Mouse (Mus musculus) lung, embryonic 15.5 days (tissue): ENCODE measurements at regions not wholly inside any gene's neighbourhood (a gene's known extent, or its start where the extent isn't known, plus 50 kb on each side); places are given as distances from the start of the nearest gene placed in this dataset.
"Not testable (repeated sequence)": the region's sequence is repeated elsewhere in the genome, so short reads cannot be mapped to it uniquely, and the experiment has no call there.

Experiments used
- ATAC-seq: fragments of 200-750 bp; cut with Nextera tagmentation; 2 replicates; pipeline ENCODE4 v1.8.0; 2017; ENCODE audit warnings: moderate number of reproducible peaks, borderline replicate concordance; ENCODE audit not compliant: low FRiP score, low TSS enrichment; ENCODE audit errors: extremely low read depth
- H3K27ac ChIP-seq: fragments of 300-500 bp; sonication (generic); 2 replicates; pipeline ENCODE4 v1.5.1; 2015; ENCODE audit warnings: moderate library complexity, mild to moderate bottlenecking, inconsistent platforms
- H3K27me3 ChIP-seq: fragments of 300-500 bp; sonication (generic); 2 replicates; pipeline ENCODE4 v1.6.1; 2015; ENCODE audit warnings: inconsistent platforms
- H3K36me3 ChIP-seq: fragments of 300-500 bp; sonication (generic); 2 replicates; pipeline ENCODE4 v1.6.1; 2015; ENCODE audit warnings: inconsistent platforms
- H3K4me1 ChIP-seq: fragments of 300-500 bp; sonication (generic); 2 replicates; pipeline ENCODE4 v1.6.1; 2015; ENCODE audit warnings: inconsistent platforms
- H3K4me2 ChIP-seq: fragments of 300-500 bp; sonication (generic); 2 replicates; pipeline ENCODE4 v1.6.1; 2015; ENCODE audit warnings: inconsistent platforms, mild to moderate bottlenecking, moderate library complexity
- H3K4me3 ChIP-seq: fragments of 300-500 bp; sonication (generic); 2 replicates; pipeline ENCODE4 v1.5.1; 2015; ENCODE audit warnings: mild to moderate bottlenecking, inconsistent platforms
- H3K9ac ChIP-seq: fragments of 300-500 bp; sonication (generic); 2 replicates; pipeline ENCODE4 v1.6.1; 2015; ENCODE audit warnings: inconsistent platforms
- H3K9me3 ChIP-seq: fragments of 300-500 bp; sonication (generic); 2 replicates; pipeline ENCODE4 v1.6.1; 2016; ENCODE audit warnings: inconsistent platforms
- WGBS: fragments of 180-500 bp; shearing (Covaris S2); methylation state at CpG from one replicate; pipeline ENCODE4 v1.1.7; 2015; 5-methylcytosine and 5-hydroxymethylcytosine counted together

- no peaks in the 10 kb centered on the region for H3K9me3 ChIP-seq
- no peaks in the 10 kb centered on the region for H3K27me3 ChIP-seq
- WGBS, result 38% methylated on average over 8 of the region's 8 CpGs
- ATAC-seq, result peak; percentile 73; the same call in 1 of the 2 replicates
- H3K9ac ChIP-seq, result no peak overlapping the region
- no peak overlapping the region for H3K4me3 ChIP-seq
- peaks cover 12% of the 10 kb centered on the region; the same call in 1 of the 2 replicates for H3K4me1 ChIP-seq
- no peak overlapping the region for H3K4me2 ChIP-seq
- no peak overlapping the region for H3K27ac ChIP-seq
- no peaks in the 10 kb centered on the region for H3K36me3 ChIP-seq
These were observed 188.5 kb downstream of the Utp18 start for GRCm38 (mm10) chr11:93696982-93697541.

- 62% methylated on average over 12 of the region's 12 CpGs for WGBS
- no peaks in the 10 kb centered on the region for H3K27me3 ChIP-seq
- H3K36me3 ChIP-seq, result no peaks in the 10 kb centered on the region
- H3K4me2 ChIP-seq, result no peak overlapping the region
- no peak overlapping the region for H3K4me3 ChIP-seq
- no peaks in the 10 kb centered on the region for H3K9me3 ChIP-seq
- H3K4me1 ChIP-seq, result peaks cover 12% of the 10 kb centered on the region; the same call in 1 of the 2 replicates
- H3K27ac ChIP-seq, result no peak overlapping the region
- no peak overlapping the region for H3K9ac ChIP-seq
- ATAC-seq, result no peak
These were observed 189.3 kb downstream of the Utp18 start for GRCm38 (mm10) chr11:93696096-93696890.

- Histone ChIP-seq H3K4me1 (no peaks in the 10 kb centered on the region), H3K9me3 (no peaks in the 10 kb centered on the region), H3K4me3 (no peak overlapping the region), H3K4me2 (no peak overlapping the region), H3K36me3 (no peaks in the 10 kb centered on the region), H3K27ac (no peak overlapping the region), H3K27me3 (no peaks in the 10 kb centered on the region), H3K9ac (no peak overlapping the region)
- 67% methylated on average over 5 of the region's 5 CpGs for WGBS
- ATAC-seq, result no peak
These were observed 201.9 kb downstream of the Utp18 start for GRCm38 (mm10) chr11:93683691-93684090.

- H3K4me1 ChIP-seq, result no peaks in the 10 kb centered on the region
- H3K27me3 ChIP-seq, result no peaks in the 10 kb centered on the region
- no peaks in the 10 kb centered on the region for H3K9me3 ChIP-seq
- H3K4me2 ChIP-seq, result no peak overlapping the region
- WGBS, result 76% methylated on average over 5 of the region's 5 CpGs
- H3K27ac ChIP-seq, result no peak overlapping the region
- no peak overlapping the region for H3K9ac ChIP-seq
- no peak for ATAC-seq
- H3K36me3 ChIP-seq, result no peaks in the 10 kb centered on the region
- H3K4me3 ChIP-seq, result no peak overlapping the region
These were observed 209.3 kb downstream of the Utp18 start for GRCm38 (mm10) chr11:93676299-93676698.

- 60% methylated on average over 3 of the region's 3 CpGs for WGBS
- no peaks in the 10 kb centered on the region for H3K9me3 ChIP-seq
- no peaks in the 10 kb centered on the region for H3K27me3 ChIP-seq
- H3K27ac ChIP-seq, result no peak overlapping the region
- H3K4me1 ChIP-seq, result no peaks in the 10 kb centered on the region
- H3K9ac ChIP-seq, result no peak overlapping the region
- no peak overlapping the region for H3K4me2 ChIP-seq
- no peaks in the 10 kb centered on the region for H3K36me3 ChIP-seq
- ATAC-seq, result no peak
- no peak overlapping the region for H3K4me3 ChIP-seq
These were observed 213.5 kb downstream of the Utp18 start for GRCm38 (mm10) chr11:93672025-93672424.

- no peak overlapping the region for H3K9ac ChIP-seq
- no peak overlapping the region for H3K27ac ChIP-seq
- H3K4me3 ChIP-seq, result no peak overlapping the region
- WGBS, result 52% methylated on average over 2 of the region's 2 CpGs
- H3K4me2 ChIP-seq, result no peak overlapping the region
- ATAC-seq, result no peak
- no peaks in the 10 kb centered on the region for H3K9me3 ChIP-seq
- H3K4me1 ChIP-seq, result no peaks in the 10 kb centered on the region
- no peaks in the 10 kb centered on the region for H3K27me3 ChIP-seq
- no peaks in the 10 kb centered on the region for H3K36me3 ChIP-seq
These were observed 223.9 kb downstream of the Utp18 start for GRCm38 (mm10) chr11:93661657-93662056.

- WGBS, result 78% methylated on average over 7 of the region's 7 CpGs
These were observed 225.2 kb downstream of the Utp18 start for GRCm38 (mm10) chr11:93660379-93660778.

GRCm38 (mm10) chr11:93658719-93659118 lies 226.8 kb downstream of the Utp18 start:
- Histone ChIP-seq H3K9me3 (no peaks in the 10 kb centered on the region), H3K27ac (no peak overlapping the region), H3K36me3 (no peaks in the 10 kb centered on the region), H3K4me1 (no peaks in the 10 kb centered on the region), H3K27me3 (no peaks in the 10 kb centered on the region), H3K9ac (no peak overlapping the region), H3K4me2 (no peak overlapping the region), H3K4me3 (no peak overlapping the region)
- no peak for ATAC-seq
- 65% methylated on average over 8 of the region's 8 CpGs for WGBS

More at GRCm38 (mm10) chr11:93660379-93660778, 225.2 kb downstream of the Utp18 start:
- Histone ChIP-seq H3K4me1 (no peaks in the 10 kb centered on the region), H3K27me3 (no peaks in the 10 kb centered on the region), H3K27ac (no peak overlapping the region), H3K9ac (no peak overlapping the region), H3K9me3 (no peaks in the 10 kb centered on the region), H3K36me3 (no peaks in the 10 kb centered on the region), H3K4me2 (no peak overlapping the region), H3K4me3 (no peak overlapping the region)
- no peak for ATAC-seq

DNA sequence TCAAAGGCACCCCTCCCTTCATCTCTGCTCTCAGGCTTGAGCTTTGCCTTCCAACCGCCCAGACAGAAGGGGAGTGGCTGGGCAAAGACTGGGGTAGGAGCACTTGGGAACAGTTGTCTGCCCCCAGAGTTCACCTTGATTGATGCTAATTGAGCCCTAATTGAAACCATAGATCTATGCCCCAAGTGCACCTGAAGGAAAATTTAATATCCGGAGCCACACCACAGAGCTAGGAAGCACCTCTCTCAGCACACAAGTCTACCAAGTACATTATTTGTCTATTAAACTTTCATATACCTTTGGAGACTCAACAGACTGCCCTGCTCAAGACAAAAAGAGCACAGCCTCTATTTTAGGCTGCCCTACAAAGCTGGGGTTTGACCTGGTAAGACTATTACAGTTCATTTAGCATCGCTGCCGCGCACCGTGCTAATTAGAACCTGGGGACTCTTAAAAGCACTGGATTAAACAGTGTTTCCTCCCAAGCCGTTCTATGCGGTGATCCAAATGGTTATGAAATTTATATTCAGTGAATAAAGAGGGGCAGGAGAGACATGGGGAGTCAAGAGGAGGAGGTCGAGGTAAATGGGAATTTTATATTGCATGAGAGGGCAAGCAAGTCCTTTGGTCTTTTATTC lies 229.8 kb downstream of the Utp18 start:
- Histone ChIP-seq H3K9ac (no peak overlapping the region), H3K27me3 (no peaks in the 10 kb centered on the region), H3K9me3 (no peaks in the 10 kb centered on the region), H3K4me3 (no peak overlapping the region), H3K36me3 (no peaks in the 10 kb centered on the region), H3K4me2 (no peak overlapping the region), H3K4me1 (no peaks in the 10 kb centered on the region), H3K27ac (no peak overlapping the region)
- ATAC-seq, result no peak
- 87% methylated on average over 9 of the region's 9 CpGs for WGBS

GRCm38 (mm10) chr11:93653401-93653800 lies 232.2 kb downstream of the Utp18 start:
- H3K27ac ChIP-seq, result no peak overlapping the region
- no peak overlapping the region for H3K4me3 ChIP-seq
- no peaks in the 10 kb centered on the region for H3K27me3 ChIP-seq
- no peak overlapping the region for H3K9ac ChIP-seq
- no peaks in the 10 kb centered on the region for H3K4me1 ChIP-seq
- ATAC-seq, result no peak
- WGBS, result 78% methylated on average over 3 of the region's 3 CpGs
- no peaks in the 10 kb centered on the region for H3K36me3 ChIP-seq
- H3K4me2 ChIP-seq, result no peak overlapping the region
- no peaks in the 10 kb centered on the region for H3K9me3 ChIP-seq

GRCm38 (mm10) chr11:93651966-93652365 lies 233.6 kb downstream of the Utp18 start:
- not testable (repeated sequence) for H3K9me3 ChIP-seq, ATAC-seq, H3K27ac ChIP-seq, H3K36me3 ChIP-seq, H3K4me1 ChIP-seq, H3K9ac ChIP-seq, H3K27me3 ChIP-seq, H3K4me2 ChIP-seq, H3K4me3 ChIP-seq
